In genomic region chr16:97632880-97633484, GRCm38 (mm10) we compare ENCODE assay signal across 17 mouse cellular contexts. TPM values are rescaled to one million over a fixed set of nuclear protein-coding genes. Genes with fewer than 3 reads are reported as not detected.
A peak's percentile ranks its signal among the peaks of the same experiment; 100 is the strongest.
DNase-seq lines count a peak whose midpoint lies in the region; ATAC-seq and TF ChIP-seq lines count a peak whose summit lies in the region.
"Had no signal": no experiment of that assay in that cellular context is flagged by ENCODE, and none has a peak within 500 bp of the region (broad histone marks: within the 10 kb centered on the region; RNA-seq: fewer than 3 reads in every experiment).

No protein-coding gene starts in this region.

- no peaks in the 10 kb centered on the region for H3K36me3 ChIP-seq in lung, embryonic 14.5 days (ENCODE audit: insufficient read depth)
- no peaks in the 10 kb centered on the region for H3K36me3 ChIP-seq in lung, embryonic 16.5 days (ENCODE audit: control insufficient read depth, insufficient read depth, low read length)
- H3K36me3 ChIP-seq: hindbrain, embryonic 15.5 days; liver, embryonic 13.5 days had no signal

- no peak overlapping the region for H3K4me3 ChIP-seq in lung, embryonic 14.5 days (ENCODE audit: low read depth, low read length)
- no peak overlapping the region for H3K4me3 ChIP-seq in lung, adult 2 months (replicated peaks; ENCODE audit: extremely low read depth, low read depth, low read length)
- no peak overlapping the region for H3K4me3 ChIP-seq in lung, embryonic 16.5 days (ENCODE audit: low read length)
- H3K4me3 ChIP-seq: hindbrain, embryonic 15.5 days; layer of hippocampus, adult 2 months; liver, embryonic 13.5 days had no signal

- TF ChIP-seq POLR2A in lung, adult 2 months (IDR thresholded peaks at IDR 0.05; ENCODE audit: borderline replicate concordance, extremely low read depth, low read depth, low read length): no peak

- ATAC-seq in cerebellum, adult (ENCODE audit: insufficient number of reproducible peaks, low FRiP score, low TSS enrichment): no peak
- ATAC-seq in lung, embryonic 14.5 days (ENCODE audit: insufficient read depth): peak; percentile 49; the same call in 1 of the 2 replicates
- peak; percentile 49; the same call in 1 of the 2 replicates for ATAC-seq in lung, embryonic 16.5 days (ENCODE audit: low read depth)
- no peak for ATAC-seq in erythroid progenitor cell, adult 5-6 weeks (replicated peaks; ENCODE audit: low FRiP score, poor library complexity, severe bottlenecking)

- DNase-seq in cerebellum, postnatal 10 days: peak; percentile 44 to 55
- DNase-seq in lung, embryonic 14.5 days: peak; percentile 43
- DNase-seq in lung, adult 2 months: no peak
- DNase-seq in urinary bladder, postnatal 14 days (ENCODE audit: low spot score): peak; percentile 86
- no peak for DNase-seq in testis, postnatal 10 days (ENCODE audit: low spot score)
- DNase-seq: cerebellum, adult 11 months; heart, adult 18-20 months; liver, embryonic 13.5 days; thymus, postnatal 14 days had no signal

- H3K4me2 ChIP-seq in lung, embryonic 14.5 days: no peak overlapping the region
- no peak overlapping the region for H3K4me2 ChIP-seq in lung, embryonic 16.5 days (ENCODE audit: low read depth, low read length)
- H3K4me2 ChIP-seq: hindbrain, embryonic 15.5 days; liver, embryonic 13.5 days; midbrain, embryonic 11.5 days had no signal

- TF ChIP-seq CTCF in lung, embryonic 14.5 days (IDR thresholded peaks at IDR 0.05; ENCODE audit: low read depth): no peak
- TF ChIP-seq CTCF in lung, adult 2 months (IDR thresholded peaks at IDR 0.05; ENCODE audit: insufficient read depth, low read length): no peak

- WGBS in lung, embryonic 14.5 days: 45% methylated on average over 4 of the region's 4 CpGs
- 47% methylated on average over 4 of the region's 4 CpGs for WGBS in lung, adult 2 months
- WGBS in lung, embryonic 16.5 days: 34% methylated on average over 4 of the region's 4 CpGs

- H3K27ac ChIP-seq in lung, embryonic 14.5 days (ENCODE audit: low read depth): peak overlapping the region; percentile 60; the same call in 1 of the 2 replicates
- no peak overlapping the region for H3K27ac ChIP-seq in lung, embryonic 16.5 days (ENCODE audit: low read length)
- H3K27ac ChIP-seq: hindbrain, embryonic 15.5 days; layer of hippocampus, adult 2 months; liver, embryonic 13.5 days had no signal

- no peak overlapping the region for H3K9ac ChIP-seq in lung, embryonic 14.5 days
- H3K9ac ChIP-seq in lung, embryonic 16.5 days (ENCODE audit: low read length): no peak overlapping the region
- H3K9ac ChIP-seq: hindbrain, embryonic 15.5 days; liver, embryonic 13.5 days had no signal

- H3K9me3 ChIP-seq in lung, embryonic 14.5 days (ENCODE audit: low read depth, low read length): no peaks in the 10 kb centered on the region
- no peaks in the 10 kb centered on the region for H3K9me3 ChIP-seq in lung, embryonic 16.5 days (ENCODE audit: control insufficient read depth, low read length)
- H3K9me3 ChIP-seq: hindbrain, embryonic 15.5 days; liver, embryonic 13.5 days had no signal

- H3K4me1 ChIP-seq in lung, embryonic 14.5 days (ENCODE audit: insufficient read depth): no peaks in the 10 kb centered on the region
- H3K4me1 ChIP-seq in lung, adult 2 months (ENCODE audit: control insufficient read depth, insufficient read depth, low read length): no peaks in the 10 kb centered on the region
- H3K4me1 ChIP-seq in lung, embryonic 16.5 days (replicated peaks; ENCODE audit: control insufficient read depth, insufficient read depth, low read length): peaks cover 6% of the 10 kb centered on the region; the same call in 1 of the 2 replicates
- H3K4me1 ChIP-seq: hindbrain, embryonic 15.5 days; liver, embryonic 13.5 days had no signal

- H3K27me3 ChIP-seq in lung, embryonic 14.5 days (ENCODE audit: insufficient read depth, low read length): no peaks in the 10 kb centered on the region
- no peaks in the 10 kb centered on the region for H3K27me3 ChIP-seq in lung, embryonic 16.5 days (ENCODE audit: control insufficient read depth, insufficient read depth, low read depth, low read length)
- H3K27me3 ChIP-seq: CH12.LX; hindbrain, embryonic 15.5 days; liver, embryonic 13.5 days had no signal

RNA-seq across cellular contexts. Expression of gene Tmprss2, which starts 22.0 kb away (rescaled TPM):
- polyA plus RNA-seq in lung, embryonic 14.5 days (2014; fragmentation: Nextera tagmentation; extraction: Ambion mirVana): 6.4 and 7.4 TPM in 2 replicates
- polyA plus RNA-seq in lung, adult 2 months (2012; rRNA removed): 45.1 and 56.6 TPM in 2 replicates
- polyA plus RNA-seq in lung, embryonic 16.5 days (2015; fragmentation: Nextera tagmentation; extraction: Ambion mirVana): 12.0 and 15.4 TPM in 2 replicates
- not detected in 2 replicates for total RNA-seq in erythroid progenitor cell, adult 5-6 weeks (2015; ENCODE audit: low replicate concordance)
- not detected in 2 replicates for total RNA-seq in erythroid progenitor cell, adult 5-6 weeks (2017; ENCODE audit: low replicate concordance)
- total RNA-seq: CH12.LX; layer of hippocampus, adult 2 months; left cerebral cortex, postnatal 25 days had no signal

Comparison
In these comparisons a context has a peak if more than half of its experiments do, and no peak if none do; other contexts are left out.
1. DNase-seq: peak in cerebellum, postnatal 10 days (2 of 2), lung, embryonic 14.5 days (single experiment) and urinary bladder, postnatal 14 days (single experiment); none in lung, adult 2 months (single experiment) and testis, postnatal 10 days (single experiment).
2. ATAC-seq: peak in lung, embryonic 14.5 days (single experiment) and lung, embryonic 16.5 days (single experiment); none in cerebellum, adult (single experiment) and erythroid progenitor cell, adult 5-6 weeks (single experiment).